Mouse (Mus musculus) gastrocnemius, adult 8-10 months (tissue): Measurements from ENCODE around the gene Mcemp1. TPM values are rescaled to one million over a fixed set of nuclear protein-coding genes. Genes with fewer than 3 reads are reported as not detected.

Source experiments
- DNase-seq, 2 experiments: peaks; one replicate each; pipeline ENCODE4 v3.0.0; 2022; ENCODE audit warnings: low spot score in 2 of 2
- total RNA-seq, 4 experiments: library from RNA; stranded (reverse); gene quantifications; 2 replicates each; pipeline ENCODE4 v1.2.4; 2022

Gene Mcemp1
- not detected for total RNA-seq

GRCm38 (mm10) chr8:3665507-3665906 lies at the start of gene Mcemp1:
TSS of gene Mcemp1 (plus strand) at chr8:3665754.
- DNase-seq: no peak

- DNase-seq: peak; percentile 98
Measured at GRCm38 (mm10) chr8:3621199-3621970, 44.2 kb upstream of the Mcemp1 start, which contains the start of the genes Xab2 and Pet100. TSS of gene Xab2 (minus strand) at chr8:3621316. TSS of gene Pet100 (plus strand) at chr8:3621548.

GRCm38 (mm10) chr8:3622119-3622518 lies 43.4 kb upstream of the Mcemp1 start:
- DNase-seq: no peak

- no peak for DNase-seq
Measured at GRCm38 (mm10) chr8:3625445-3625844, 40.1 kb upstream of the Mcemp1 start, which contains the start of gene Pcp2. TSS of gene Pcp2 (minus strand) at chr8:3625545.

DNA sequence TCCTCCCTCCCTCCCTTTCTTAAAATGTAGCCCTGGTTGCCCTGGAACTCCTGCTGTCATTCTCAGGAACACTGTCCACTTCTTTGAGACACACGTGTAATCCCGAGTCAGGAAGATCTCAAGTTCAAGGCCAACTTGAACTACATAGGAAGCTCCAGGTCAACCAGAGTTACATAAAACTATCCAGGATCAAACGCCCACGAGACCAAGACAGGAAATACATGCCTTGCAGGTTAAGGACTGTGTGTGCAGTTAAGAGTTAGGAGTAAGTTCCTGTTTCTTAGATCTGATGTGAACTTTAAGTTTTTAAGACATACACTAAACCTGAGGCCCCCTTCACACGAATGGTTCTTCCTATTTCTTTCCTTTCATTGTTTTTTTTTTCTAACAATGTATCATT lies 38.6 kb upstream of the Mcemp1 start:
- DNase-seq: no peak

DNA sequence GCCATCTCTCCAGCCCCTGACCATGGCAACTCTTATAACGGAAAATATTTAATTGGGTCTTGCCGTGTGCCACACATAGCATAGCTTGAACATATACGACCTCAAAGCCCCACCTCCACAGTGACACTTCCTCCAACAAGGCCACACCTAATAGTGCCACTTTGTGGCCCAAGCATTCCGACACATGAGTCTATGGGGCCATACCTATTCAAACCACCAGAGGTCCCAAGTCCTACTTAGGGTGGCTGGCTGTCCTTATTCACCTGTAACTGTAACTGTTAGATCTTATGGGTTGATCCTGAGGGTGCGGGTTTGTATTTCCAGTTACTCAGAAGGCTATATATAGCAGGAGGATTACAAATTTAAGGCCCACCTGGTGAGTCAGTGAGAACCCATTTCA lies 37.5 kb upstream of the Mcemp1 start:
- DNase-seq: no peak

GRCm38 (mm10) chr8:3630647-3631477 lies 34.7 kb upstream of the Mcemp1 start, which contains the start of gene Stxbp2:
TSS of gene Stxbp2 (plus strand) at chr8:3630955.
- peak in 1 of 2 experiments; percentile 27 for DNase-seq

DNA sequence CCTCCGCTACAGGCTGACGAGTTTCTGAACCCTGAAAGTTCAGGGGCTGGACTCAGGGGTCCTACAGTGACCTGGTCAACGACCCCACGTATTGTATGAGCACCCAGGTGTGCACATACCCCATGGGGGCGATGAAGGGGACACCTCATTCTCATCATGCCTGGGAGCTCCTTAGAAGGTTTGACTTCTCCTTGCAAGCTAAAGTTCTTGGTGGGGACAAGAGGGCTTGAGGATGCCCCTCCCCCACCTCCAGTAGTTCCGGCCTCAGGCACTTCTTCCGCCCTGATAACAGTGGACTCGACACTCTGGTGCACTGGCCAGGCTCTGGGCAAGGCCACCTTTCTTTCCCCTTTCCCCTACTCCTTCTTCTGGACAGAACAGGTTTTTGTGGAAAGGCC lies 34.1 kb upstream of the Mcemp1 start:
- DNase-seq: no peak

GRCm38 (mm10) chr8:3645804-3646203 lies 19.8 kb upstream of the Mcemp1 start:
- DNase-seq: peak; percentile 12 to 17

- no peak for DNase-seq
Measured at GRCm38 (mm10) chr8:3646824-3647531, 18.6 kb upstream of the Mcemp1 start.

- no peak for DNase-seq
Measured at GRCm38 (mm10) chr8:3647561-3647960, 18.0 kb upstream of the Mcemp1 start.

- no peak for DNase-seq
Measured at GRCm38 (mm10) chr8:3648268-3648667, 17.3 kb upstream of the Mcemp1 start.

GRCm38 (mm10) chr8:3648990-3649389 lies 16.6 kb upstream of the Mcemp1 start:
- no peak for DNase-seq

GRCm38 (mm10) chr8:3652845-3653244 lies 12.7 kb upstream of the Mcemp1 start:
- DNase-seq: no peak

DNA sequence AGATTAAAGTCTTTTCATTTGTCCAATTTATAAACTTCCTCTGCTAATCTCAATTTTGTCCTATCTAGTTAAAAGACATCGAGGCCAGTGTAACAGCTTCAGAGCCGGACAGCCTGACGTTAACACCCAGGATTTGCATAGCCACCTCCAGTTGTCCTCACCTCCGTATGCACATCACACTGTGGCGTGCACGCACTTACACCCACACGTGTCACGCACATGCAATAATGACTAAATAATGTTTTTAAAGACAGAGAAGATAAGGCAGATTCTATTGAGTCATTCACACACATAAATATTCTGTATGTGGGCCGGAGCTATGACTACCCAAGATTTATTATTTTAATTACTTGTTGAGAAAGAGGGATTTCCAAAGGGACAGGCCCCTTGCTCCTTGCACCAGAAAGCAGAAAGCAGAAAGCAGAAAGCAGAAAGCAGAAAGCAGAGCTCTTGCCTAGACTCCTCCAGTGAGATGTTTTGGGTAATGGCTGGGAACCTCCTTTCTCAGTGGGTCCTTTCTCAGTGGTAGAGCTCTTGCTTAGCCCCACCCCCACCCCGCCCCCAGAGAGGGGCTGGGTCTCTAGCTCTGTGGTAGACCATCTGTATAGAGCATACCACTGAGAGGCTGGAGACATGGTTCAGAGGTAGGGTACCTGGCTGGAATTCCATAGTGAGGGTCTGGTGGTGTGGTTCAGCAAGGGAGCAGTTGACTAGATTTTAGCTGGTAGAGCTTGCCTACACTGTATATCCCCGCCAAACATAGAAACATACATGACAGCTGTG lies 10.6 kb upstream of the Mcemp1 start:
- no peak for DNase-seq

GRCm38 (mm10) chr8:3655526-3655925 lies 10.0 kb upstream of the Mcemp1 start, which contains the start of gene Retn:
TSS of gene Retn (plus strand) at chr8:3655770.
- no peak for DNase-seq

GRCm38 (mm10) chr8:3656725-3657381 lies 8.7 kb upstream of the Mcemp1 start:
- DNase-seq: no peak

- DNase-seq: no peak
Measured at GRCm38 (mm10) chr8:3660889-3661288, 4.7 kb upstream of the Mcemp1 start.

GRCm38 (mm10) chr8:3664405-3664804 lies 1.1 kb upstream of the Mcemp1 start:
- DNase-seq: no peak

DNA sequence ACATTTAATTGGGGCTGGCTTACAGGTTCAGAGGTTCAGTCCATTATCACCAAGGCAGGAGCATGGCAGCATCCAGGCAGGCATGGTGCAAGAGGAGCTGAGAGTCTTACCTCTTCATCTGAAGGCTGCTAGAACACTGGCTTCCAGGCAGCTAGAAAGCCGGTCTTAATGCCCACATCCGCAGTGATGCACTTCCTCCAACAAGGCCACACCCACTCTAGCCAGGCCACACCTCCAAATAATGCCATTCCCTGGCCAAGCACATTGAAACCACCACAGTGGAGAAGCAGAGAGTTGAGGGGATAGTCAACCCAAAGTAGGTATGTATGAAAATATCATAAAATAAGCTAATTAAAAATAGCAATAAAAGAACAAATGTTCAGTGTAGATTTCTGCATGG lies 4.8 kb downstream of the Mcemp1 start:
- DNase-seq: no peak
